Mouse (Mus musculus) erythroblast, embryonic 14.5 days (primary cell): ENCODE data around the gene Arhgap44. TPM values are rescaled to one million over a fixed set of nuclear protein-coding genes. Genes with fewer than 3 reads are reported as not detected.

Experiments used
- H3K27me3 ChIP-seq: 2 replicates; pipeline ENCODE4 v1.6.1; 2012; ENCODE audit warnings: inconsistent platforms; ENCODE audit not compliant: control insufficient read depth
- H3K36me3 ChIP-seq: 2 replicates; pipeline ENCODE4 v1.6.1; 2012; ENCODE audit warnings: mild to moderate bottlenecking, inconsistent platforms; ENCODE audit not compliant: control insufficient read depth
- H3K4me1 ChIP-seq: 2 replicates; pipeline ENCODE4 v1.6.1; 2012; ENCODE audit warnings: inconsistent platforms; ENCODE audit not compliant: control insufficient read depth
- H3K4me3 ChIP-seq: replicated peaks from 2 replicates; pipeline ENCODE3; 2012; ENCODE audit warnings: moderate library complexity, mild to moderate bottlenecking, inconsistent platforms
- H3K9me3 ChIP-seq: 2 replicates; pipeline ENCODE4 v1.6.1; 2012; ENCODE audit warnings: low read length, inconsistent platforms, mixed read lengths; ENCODE audit not compliant: control insufficient read depth
- GATA1 ChIP-seq: IDR thresholded peaks from 2 replicates; pipeline ENCODE4 v1.6.1; 2012; ENCODE audit warnings: low read length, inconsistent platforms, mixed read lengths
- TAL1 ChIP-seq: IDR thresholded peaks from 3 replicates; pipeline ENCODE4 v1.6.1; 2012; ENCODE audit warnings: low read length, inconsistent platforms, mixed read lengths
- polyA plus RNA-seq: library from polyadenylated mRNA; stranded (reverse); fragments of >175 nt; gene quantifications from 2 replicates; pipeline ENCODE4 v1.2.3, GENCODE M21; 2012

Arhgap44 gene
- polyA plus RNA-seq, 1 experiment: not detected

- Histone ChIP-seq H3K9me3 (no peaks in the 10 kb centered on the region), H3K27me3 (no peaks in the 10 kb centered on the region), H3K36me3 (no peaks in the 10 kb centered on the region), H3K4me1 (no peaks in the 10 kb centered on the region), H3K4me3 (no peak overlapping the region)
- no peak for TF ChIP-seq TAL1
Measured at GRCm38 (mm10) chr11:65124913-65125418, 37.8 kb downstream of the Arhgap44 start.

GRCm38 (mm10) chr11:65120276-65120675, 42.5 kb downstream of the Arhgap44 start:
- Histone ChIP-seq H3K36me3 (no peaks in the 10 kb centered on the region), H3K4me1 (no peaks in the 10 kb centered on the region), H3K4me3 (no peak overlapping the region), H3K9me3 (no peaks in the 10 kb centered on the region), H3K27me3 (no peaks in the 10 kb centered on the region)
- TF ChIP-seq GATA1: no peak
- TF ChIP-seq TAL1: no peak

- H3K27me3 ChIP-seq: no peaks in the 10 kb centered on the region
- TF ChIP-seq GATA1: no peak
- TF ChIP-seq TAL1: no peak
- no peaks in the 10 kb centered on the region for H3K4me1 ChIP-seq
- H3K4me3 ChIP-seq: no peak overlapping the region
- H3K9me3 ChIP-seq: no peaks in the 10 kb centered on the region
- H3K36me3 ChIP-seq: no peaks in the 10 kb centered on the region
Measured at GRCm38 (mm10) chr11:65115811-65116210, 47.0 kb downstream of the Arhgap44 start.

- Histone ChIP-seq H3K36me3 (no peaks in the 10 kb centered on the region), H3K4me3 (no peak overlapping the region), H3K27me3 (no peaks in the 10 kb centered on the region), H3K9me3 (no peaks in the 10 kb centered on the region), H3K4me1 (no peaks in the 10 kb centered on the region)
- TF ChIP-seq GATA1: no peak
- no peak for TF ChIP-seq TAL1
Measured at GRCm38 (mm10) chr11:65112086-65112485, 50.7 kb downstream of the Arhgap44 start.

- no peaks in the 10 kb centered on the region for H3K27me3 ChIP-seq
- no peak for TF ChIP-seq TAL1
- no peak for TF ChIP-seq GATA1
Measured at GRCm38 (mm10) chr11:65111651-65112050, 51.1 kb downstream of the Arhgap44 start.

GRCm38 (mm10) chr11:65110058-65110457, 52.7 kb downstream of the Arhgap44 start:
- TF ChIP-seq GATA1 (no peak), TAL1 (no peak)
- no peaks in the 10 kb centered on the region for H3K9me3 ChIP-seq
- no peak overlapping the region for H3K4me3 ChIP-seq
- no peaks in the 10 kb centered on the region for H3K4me1 ChIP-seq
- H3K27me3 ChIP-seq: no peaks in the 10 kb centered on the region
- H3K36me3 ChIP-seq: no peaks in the 10 kb centered on the region

More at GRCm38 (mm10) chr11:65111651-65112050, 51.1 kb downstream of the Arhgap44 start:
- H3K9me3 ChIP-seq: no peaks in the 10 kb centered on the region
- H3K4me3 ChIP-seq: no peak overlapping the region
- H3K36me3 ChIP-seq: no peaks in the 10 kb centered on the region
- no peaks in the 10 kb centered on the region for H3K4me1 ChIP-seq

GRCm38 (mm10) chr11:65107734-65108171, 55.0 kb downstream of the Arhgap44 start:
- Histone ChIP-seq H3K36me3 (no peaks in the 10 kb centered on the region), H3K4me1 (no peaks in the 10 kb centered on the region), H3K4me3 (no peak overlapping the region), H3K9me3 (no peaks in the 10 kb centered on the region), H3K27me3 (no peaks in the 10 kb centered on the region)
- TF ChIP-seq TAL1 (no peak), GATA1 (no peak)

GRCm38 (mm10) chr11:65107151-65107550, 55.6 kb downstream of the Arhgap44 start:
- Histone ChIP-seq H3K9me3 (no peaks in the 10 kb centered on the region), H3K4me1 (no peaks in the 10 kb centered on the region), H3K4me3 (no peak overlapping the region), H3K36me3 (no peaks in the 10 kb centered on the region), H3K27me3 (no peaks in the 10 kb centered on the region)
- no peak for TF ChIP-seq TAL1
- no peak for TF ChIP-seq GATA1

GRCm38 (mm10) chr11:65104076-65104475, 58.7 kb downstream of the Arhgap44 start:
- no peaks in the 10 kb centered on the region for H3K36me3 ChIP-seq
- H3K4me3 ChIP-seq: no peak overlapping the region
- H3K27me3 ChIP-seq: no peaks in the 10 kb centered on the region
- no peaks in the 10 kb centered on the region for H3K4me1 ChIP-seq
- no peaks in the 10 kb centered on the region for H3K9me3 ChIP-seq
- TF ChIP-seq GATA1: no peak
- TF ChIP-seq TAL1: no peak

- Histone ChIP-seq H3K9me3 (no peaks in the 10 kb centered on the region), H3K4me1 (no peaks in the 10 kb centered on the region), H3K4me3 (no peak overlapping the region), H3K36me3 (no peaks in the 10 kb centered on the region), H3K27me3 (no peaks in the 10 kb centered on the region)
- TF ChIP-seq GATA1: no peak
- TF ChIP-seq TAL1: no peak
Measured at GRCm38 (mm10) chr11:65101206-65101605, 61.6 kb downstream of the Arhgap44 start.
